Mouse (Mus musculus): ENCODE results near the gene Nubp2. TPM values are rescaled to one million over a fixed set of nuclear protein-coding genes. Genes with fewer than 3 reads are reported as not detected.
A peak's percentile ranks its signal among the peaks of the same experiment; 100 is the strongest.

Gene Nubp2
- polyA plus RNA-seq, 1 experiment from 2014 or later: 70.4 TPM

GRCm38 (mm10) chr17:24848600-24849031 lies 37.5 kb downstream of the Nubp2 start:
- Histone ChIP-seq H3K4me3 (replicated peaks; ENCODE audit: low read depth, low read length) (peak overlapping the region; percentile 74; the same call in 1 of the 2 replicates), H3K9ac (replicated peaks; ENCODE audit: low read length) (no peak overlapping the region)

GRCm38 (mm10) chr17:24847386-24847785 lies 38.8 kb downstream of the Nubp2 start:
- Histone ChIP-seq H3K9ac (replicated peaks; ENCODE audit: low read length) (no peak overlapping the region), H3K36me3 (ENCODE audit: control insufficient read depth, insufficient read depth, low read length) (no peaks in the 10 kb centered on the region), H3K4me2 (ENCODE audit: low read length) (no peak overlapping the region), H3K4me1 (ENCODE audit: control insufficient read depth, insufficient read depth, low read length) (peaks cover 17% of the 10 kb centered on the region), H3K9me3 (ENCODE audit: control insufficient read depth, low read length) (no peaks in the 10 kb centered on the region), H3K27me3 (ENCODE audit: control insufficient read depth, insufficient read depth, low read length) (no peaks in the 10 kb centered on the region; the same call in 1 of the 2 replicates), H3K4me3 (replicated peaks; ENCODE audit: low read depth, low read length) (no peak overlapping the region), H3K27ac (replicated peaks; ENCODE audit: low read depth, low read length) (no peak overlapping the region)
- DNase-seq (no peak), ATAC-seq (ENCODE audit: low FRiP score, low TSS enrichment) (no peak)
- 95% methylated on average over 1 of the region's 1 CpGs for WGBS

More at GRCm38 (mm10) chr17:24848600-24849031, 37.5 kb downstream of the Nubp2 start:
- peaks cover 9% of the 10 kb centered on the region for H3K36me3 ChIP-seq (ENCODE audit: control insufficient read depth, insufficient read depth, low read length)
- DNase-seq (no peak), ATAC-seq (ENCODE audit: low FRiP score, low TSS enrichment) (no peak)
- H3K27me3 ChIP-seq (ENCODE audit: control insufficient read depth, insufficient read depth, low read length): no peaks in the 10 kb centered on the region; the same call in 1 of the 2 replicates
- H3K4me1 ChIP-seq (ENCODE audit: control insufficient read depth, insufficient read depth, low read length): peaks cover 17% of the 10 kb centered on the region
- H3K9me3 ChIP-seq (ENCODE audit: control insufficient read depth, low read length): no peaks in the 10 kb centered on the region
- H3K4me2 ChIP-seq (ENCODE audit: low read length): peak overlapping the region; percentile 80
- no peak overlapping the region for H3K27ac ChIP-seq (replicated peaks; ENCODE audit: low read depth, low read length)

- H3K9ac ChIP-seq (replicated peaks; ENCODE audit: low read length): no peak overlapping the region
- ATAC-seq (ENCODE audit: low FRiP score, low TSS enrichment) (no peak), DNase-seq (no peak)
- 55% methylated on average over 9 of the region's 9 CpGs for WGBS
- H3K4me2 ChIP-seq (ENCODE audit: low read length): no peak overlapping the region
- no peak overlapping the region for H3K4me3 ChIP-seq (replicated peaks; ENCODE audit: low read depth, low read length)
- H3K27me3 ChIP-seq (ENCODE audit: control insufficient read depth, insufficient read depth, low read length): no peaks in the 10 kb centered on the region
- H3K36me3 ChIP-seq (ENCODE audit: control insufficient read depth, insufficient read depth, low read length): no peaks in the 10 kb centered on the region
- no peaks in the 10 kb centered on the region for H3K9me3 ChIP-seq (ENCODE audit: control insufficient read depth, low read length)
- H3K27ac ChIP-seq (replicated peaks; ENCODE audit: low read depth, low read length): no peak overlapping the region
- peaks cover 9% of the 10 kb centered on the region; the same call in 1 of the 2 replicates for H3K4me1 ChIP-seq (ENCODE audit: control insufficient read depth, insufficient read depth, low read length)
Measured at GRCm38 (mm10) chr17:24844525-24844924, 41.6 kb downstream of the Nubp2 start.

GRCm38 (mm10) chr17:24842631-24843030 lies 43.5 kb downstream of the Nubp2 start:
- WGBS: 58% methylated on average over 2 of the region's 2 CpGs
- Histone ChIP-seq H3K9me3 (ENCODE audit: control insufficient read depth, low read length) (no peaks in the 10 kb centered on the region), H3K9ac (replicated peaks; ENCODE audit: low read length) (no peak overlapping the region), H3K27me3 (ENCODE audit: control insufficient read depth, insufficient read depth, low read length) (no peaks in the 10 kb centered on the region), H3K36me3 (ENCODE audit: control insufficient read depth, insufficient read depth, low read length) (no peaks in the 10 kb centered on the region), H3K4me3 (replicated peaks; ENCODE audit: low read depth, low read length) (no peak overlapping the region), H3K4me2 (ENCODE audit: low read length) (no peak overlapping the region), H3K27ac (replicated peaks; ENCODE audit: low read depth, low read length) (no peak overlapping the region), H3K4me1 (ENCODE audit: control insufficient read depth, insufficient read depth, low read length) (no peaks in the 10 kb centered on the region)
- ATAC-seq (ENCODE audit: low FRiP score, low TSS enrichment): no peak
- no peak for DNase-seq

GRCm38 (mm10) chr17:24841133-24841532 lies 45.0 kb downstream of the Nubp2 start:
- no peak overlapping the region for H3K4me3 ChIP-seq (replicated peaks; ENCODE audit: low read depth, low read length)
- ATAC-seq (ENCODE audit: low FRiP score, low TSS enrichment) (no peak), DNase-seq (peak; percentile 2)
- no peak overlapping the region for H3K9ac ChIP-seq (replicated peaks; ENCODE audit: low read length)
- H3K36me3 ChIP-seq (ENCODE audit: control insufficient read depth, insufficient read depth, low read length): no peaks in the 10 kb centered on the region
- no peaks in the 10 kb centered on the region for H3K27me3 ChIP-seq (ENCODE audit: control insufficient read depth, insufficient read depth, low read length)
- H3K27ac ChIP-seq (replicated peaks; ENCODE audit: low read depth, low read length): no peak overlapping the region
- H3K9me3 ChIP-seq (ENCODE audit: control insufficient read depth, low read length): no peaks in the 10 kb centered on the region
- WGBS: 56% methylated on average over 4 of the region's 4 CpGs
- no peaks in the 10 kb centered on the region for H3K4me1 ChIP-seq (ENCODE audit: control insufficient read depth, insufficient read depth, low read length)
- H3K4me2 ChIP-seq (ENCODE audit: low read length): no peak overlapping the region

- no peak for ATAC-seq (ENCODE audit: low FRiP score, low TSS enrichment)
- no peak overlapping the region for H3K27ac ChIP-seq (replicated peaks; ENCODE audit: low read depth, low read length)
- no peaks in the 10 kb centered on the region for H3K27me3 ChIP-seq (ENCODE audit: control insufficient read depth, insufficient read depth, low read length)
- 69% methylated on average over 5 of the region's 5 CpGs for WGBS
- H3K4me2 ChIP-seq (ENCODE audit: low read length): no peak overlapping the region
- no peak for DNase-seq
- no peaks in the 10 kb centered on the region for H3K9me3 ChIP-seq (ENCODE audit: control insufficient read depth, low read length)
- no peak overlapping the region for H3K4me3 ChIP-seq (replicated peaks; ENCODE audit: low read depth, low read length)
- no peak overlapping the region for H3K9ac ChIP-seq (replicated peaks; ENCODE audit: low read length)
- H3K36me3 ChIP-seq (ENCODE audit: control insufficient read depth, insufficient read depth, low read length): no peaks in the 10 kb centered on the region
- no peaks in the 10 kb centered on the region for H3K4me1 ChIP-seq (ENCODE audit: control insufficient read depth, insufficient read depth, low read length)
Measured at GRCm38 (mm10) chr17:24840341-24840740, 45.8 kb downstream of the Nubp2 start.

- no peaks in the 10 kb centered on the region for H3K27me3 ChIP-seq (ENCODE audit: control insufficient read depth, insufficient read depth, low read length)
- H3K36me3 ChIP-seq (ENCODE audit: control insufficient read depth, insufficient read depth, low read length): no peaks in the 10 kb centered on the region
- no peak within 1 kb of the TSS for H3K9ac ChIP-seq (replicated peaks; ENCODE audit: low read length)
- 70% methylated on average over 8 of the region's 8 CpGs for WGBS
- H3K4me2 ChIP-seq (ENCODE audit: low read length): no peak within 1 kb of the TSS
- no peaks in the 10 kb centered on the region for H3K9me3 ChIP-seq (ENCODE audit: control insufficient read depth, low read length)
- DNase-seq: no peak
- ATAC-seq (ENCODE audit: low FRiP score, low TSS enrichment): no peak
- H3K27ac ChIP-seq (replicated peaks; ENCODE audit: low read depth, low read length): no peak within 1 kb of the TSS
- no peaks in the 10 kb centered on the region for H3K4me1 ChIP-seq (ENCODE audit: control insufficient read depth, insufficient read depth, low read length)
- no peak within 1 kb of the TSS for H3K4me3 ChIP-seq (replicated peaks; ENCODE audit: low read depth, low read length)
Measured at GRCm38 (mm10) chr17:24839842-24840241, 46.3 kb downstream of the Nubp2 start, which contains the start of gene Hagh. Gene Hagh, plus strand, starts transcription at chr17:24840143.

Other genes with a start within 250 kb of the Nubp2 start
- 36.7 and 39.2 TPM in 2 replicates for gene Slc9a3r2, start 236.0 kb downstream of the Nubp2 start, polyA plus RNA-seq (2014; fragmentation: Nextera tagmentation; extraction: Ambion mirVana)
- not detected in 2 replicates for gene Npw, start 227.9 kb downstream of the Nubp2 start, polyA plus RNA-seq (2014; fragmentation: Nextera tagmentation; extraction: Ambion mirVana)
- 22.8 and 24.5 TPM in 2 replicates for gene Zfp598, start 216.7 kb downstream of the Nubp2 start, polyA plus RNA-seq (2014; fragmentation: Nextera tagmentation; extraction: Ambion mirVana)
- 147 and 169 TPM in 2 replicates for gene Syngr3, start 196.4 kb downstream of the Nubp2 start, polyA plus RNA-seq (2014; fragmentation: Nextera tagmentation; extraction: Ambion mirVana)
- gene Gfer, start 190.2 kb downstream of the Nubp2 start, polyA plus RNA-seq (2014; fragmentation: Nextera tagmentation; extraction: Ambion mirVana): 35.9 and 38.3 TPM in 2 replicates
- 1.8 and 1.9 TPM in 2 replicates for gene Noxo1, start 190.1 kb downstream of the Nubp2 start, polyA plus RNA-seq (2014; fragmentation: Nextera tagmentation; extraction: Ambion mirVana)
- gene Tbl3, start 178.7 kb downstream of the Nubp2 start, polyA plus RNA-seq (2014; fragmentation: Nextera tagmentation; extraction: Ambion mirVana): 68.0 and 73.0 TPM in 2 replicates
- gene Rnf151, start 168.3 kb downstream of the Nubp2 start, polyA plus RNA-seq (2014; fragmentation: Nextera tagmentation; extraction: Ambion mirVana): 0.32 TPM in 1 of 2 replicates, not detected in the other
- 814 and 824 TPM in 2 replicates for gene Rps2, start 168.2 kb downstream of the Nubp2 start, polyA plus RNA-seq (2014; fragmentation: Nextera tagmentation; extraction: Ambion mirVana)
- gene Ndufb10, start 161.9 kb downstream of the Nubp2 start, polyA plus RNA-seq (2014; fragmentation: Nextera tagmentation; extraction: Ambion mirVana): 282 and 319 TPM in 2 replicates
- not detected in 2 replicates for gene Rpl3l, start 158.5 kb downstream of the Nubp2 start, polyA plus RNA-seq (2014; fragmentation: Nextera tagmentation; extraction: Ambion mirVana)
- 19.7 and 20.1 TPM in 2 replicates for gene Msrb1, start 149.7 kb downstream of the Nubp2 start, polyA plus RNA-seq (2014; fragmentation: Nextera tagmentation; extraction: Ambion mirVana)
- gene Hs3st6, start 133.4 kb downstream of the Nubp2 start, polyA plus RNA-seq (2014; fragmentation: Nextera tagmentation; extraction: Ambion mirVana): not detected in 2 replicates
- gene Meiob, start 82.1 kb downstream of the Nubp2 start, polyA plus RNA-seq (2014; fragmentation: Nextera tagmentation; extraction: Ambion mirVana): not detected in 2 replicates
- 55.4 and 71.0 TPM in 2 replicates for gene Hagh, start 46.2 kb downstream of the Nubp2 start, polyA plus RNA-seq (2014; fragmentation: Nextera tagmentation; extraction: Ambion mirVana)
- gene Fahd1, start 36.0 kb downstream of the Nubp2 start, polyA plus RNA-seq (2014; fragmentation: Nextera tagmentation; extraction: Ambion mirVana): 18.0 and 18.9 TPM in 2 replicates
- 0.18 TPM in 1 of 2 replicates, not detected in the other for gene Igfals, start 20.4 kb downstream of the Nubp2 start, polyA plus RNA-seq (2014; fragmentation: Nextera tagmentation; extraction: Ambion mirVana)
- gene Spsb3, start 294 bp upstream of the Nubp2 start, polyA plus RNA-seq (2014; fragmentation: Nextera tagmentation; extraction: Ambion mirVana): 77.3 and 93.2 TPM in 2 replicates
- 21.6 and 26.9 TPM in 2 replicates for gene Eme2, start 8.7 kb upstream of the Nubp2 start, polyA plus RNA-seq (2014; fragmentation: Nextera tagmentation; extraction: Ambion mirVana)
- gene Mrps34, start 8.8 kb upstream of the Nubp2 start, polyA plus RNA-seq (2014; fragmentation: Nextera tagmentation; extraction: Ambion mirVana): 74.7 and 86.7 TPM in 2 replicates
- 77.4 and 112 TPM in 2 replicates for gene Nme3, start 10.2 kb upstream of the Nubp2 start, polyA plus RNA-seq (2014; fragmentation: Nextera tagmentation; extraction: Ambion mirVana)
- 83.3 and 86.1 TPM in 2 replicates for gene Mapk8ip3, start 50.6 kb upstream of the Nubp2 start, polyA plus RNA-seq (2014; fragmentation: Nextera tagmentation; extraction: Ambion mirVana)
- 66.9 and 71.0 TPM in 2 replicates for gene Jpt2, start 74.3 kb upstream of the Nubp2 start, polyA plus RNA-seq (2014; fragmentation: Nextera tagmentation; extraction: Ambion mirVana)
- gene Cramp1l, start 129.4 kb upstream of the Nubp2 start, polyA plus RNA-seq (2014; fragmentation: Nextera tagmentation; extraction: Ambion mirVana): 6.7 and 9.2 TPM in 2 replicates
- gene Ift140, start 129.7 kb upstream of the Nubp2 start, polyA plus RNA-seq (2014; fragmentation: Nextera tagmentation; extraction: Ambion mirVana): 16.6 and 17.3 TPM in 2 replicates
- gene Tmem204, start 197.2 kb upstream of the Nubp2 start, polyA plus RNA-seq (2014; fragmentation: Nextera tagmentation; extraction: Ambion mirVana): 6.5 and 10.8 TPM in 2 replicates
- 34.1 and 34.4 TPM in 2 replicates for gene Telo2, start 229.6 kb upstream of the Nubp2 start, polyA plus RNA-seq (2014; fragmentation: Nextera tagmentation; extraction: Ambion mirVana)
- not detected in 2 replicates for gene Ptx4, start 234.4 kb upstream of the Nubp2 start, polyA plus RNA-seq (2014; fragmentation: Nextera tagmentation; extraction: Ambion mirVana)
- gene Clcn7, start 247.0 kb upstream of the Nubp2 start, polyA plus RNA-seq (2014; fragmentation: Nextera tagmentation; extraction: Ambion mirVana): 26.3 and 29.9 TPM in 2 replicates

Measured in midbrain, embryonic 14.5 days (tissue).